Mouse (Mus musculus) olfactory bulb, adult 2 months (tissue): ENCODE results near the gene Epha7.

Experiments
- CTCF ChIP-seq: fragments of 200-500 bp; IDR thresholded peaks from 2 replicates; pipeline ENCODE4 v1.5.1; 2012; ENCODE audit warnings: low read depth, mild to moderate bottlenecking, low read length, moderate library complexity; ENCODE audit not compliant: insufficient read depth
- POLR2A ChIP-seq: fragments of 200-500 bp; IDR thresholded peaks from 2 replicates; pipeline ENCODE4 v1.6.1; 2012; ENCODE audit warnings: mild to moderate bottlenecking, low read depth, low read length, moderate library complexity; ENCODE audit not compliant: insufficient read depth

DNA sequence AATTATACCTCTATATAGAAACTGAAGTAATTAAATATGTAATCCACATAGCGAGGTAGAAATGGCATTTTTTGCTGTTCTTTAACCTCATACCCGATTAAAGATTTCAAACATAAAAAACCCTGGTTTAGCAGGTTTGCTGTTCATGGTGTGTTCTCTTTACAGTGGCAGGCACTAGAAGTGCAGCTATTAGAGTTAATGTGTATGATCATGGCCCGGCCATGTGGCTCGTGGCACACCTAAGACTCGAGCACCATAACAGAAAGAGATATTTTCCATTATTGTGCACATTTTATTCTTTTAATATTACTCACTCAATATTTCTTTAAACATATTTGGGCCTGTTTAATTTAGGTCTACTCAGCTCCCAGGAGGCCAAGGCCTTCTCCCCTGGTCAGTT lies 76.7 kb downstream of the Epha7 start:
- no peak for TF ChIP-seq CTCF
- TF ChIP-seq POLR2A = no peak
